Mouse (Mus musculus) brain, adult 2 months (tissue): ENCODE measurements around the gene Galnt18.

Experiments
- DNase-seq: peaks from one replicate; pipeline ENCODE4 v3.0.0; 2011; ENCODE audit warnings: low read depth, low spot score

Gene Galnt18

DNA sequence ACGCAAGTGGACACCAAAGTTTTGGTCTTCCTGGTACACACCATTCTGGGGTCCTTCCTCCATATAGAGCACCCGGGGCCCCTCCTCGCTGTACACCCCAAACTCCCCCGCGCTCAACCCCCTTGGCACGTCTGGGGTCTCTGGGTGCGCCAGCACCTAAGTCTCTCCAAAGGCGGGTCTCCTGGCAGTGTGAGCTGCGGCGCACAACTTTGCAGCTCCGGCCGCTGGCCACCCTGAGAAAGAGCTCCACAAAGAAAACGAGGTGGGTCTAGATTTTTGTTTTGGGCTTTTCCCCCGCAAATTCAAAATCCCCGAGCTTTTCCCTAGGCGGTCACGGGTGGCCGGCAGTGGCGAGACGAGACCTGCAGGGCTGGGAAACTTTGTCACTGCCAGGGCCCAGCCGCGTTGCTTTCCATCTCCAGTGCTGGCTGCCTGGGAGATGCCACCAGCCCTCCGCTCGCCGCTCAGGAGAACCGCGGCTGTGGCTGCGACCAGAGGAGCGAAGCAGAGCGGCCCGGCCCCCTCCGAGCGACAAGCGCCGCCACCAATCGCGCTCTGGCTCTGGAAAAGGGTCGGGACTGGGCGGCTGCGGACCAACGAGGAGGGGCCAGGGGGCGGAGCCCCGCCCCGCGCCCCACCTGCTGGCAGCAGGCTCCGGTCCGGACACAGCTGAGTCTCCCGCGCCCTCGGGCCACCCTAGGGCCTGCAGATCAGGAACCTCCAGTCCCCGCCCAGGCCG, at the start of gene Galnt18:
Galnt18 (minus strand) TSS at position 474 of the 739 bp plus-strand sequence.
- peak; percentile 97 for DNase-seq

DNA sequence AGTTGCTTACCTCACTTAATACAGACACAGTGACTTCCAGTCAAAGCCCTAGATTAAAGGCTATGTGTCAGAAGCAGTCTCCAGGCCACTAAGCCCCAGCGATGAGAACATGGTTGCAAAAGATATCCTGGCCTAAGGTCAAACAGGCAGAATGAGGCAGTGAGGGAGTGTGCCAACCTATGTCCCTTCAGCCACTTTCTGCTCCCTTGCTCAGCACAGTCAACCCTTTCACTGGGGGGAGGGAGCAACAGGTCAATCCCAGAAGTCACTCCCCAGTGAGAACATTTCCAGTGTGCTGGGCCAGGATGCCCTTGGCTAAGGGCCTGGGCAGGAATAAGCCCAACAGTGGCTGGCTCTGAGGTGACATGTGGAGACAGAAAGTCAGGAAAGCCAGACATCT, 47.6 kb upstream of the Galnt18 start:
- DNase-seq: no peak

DNA sequence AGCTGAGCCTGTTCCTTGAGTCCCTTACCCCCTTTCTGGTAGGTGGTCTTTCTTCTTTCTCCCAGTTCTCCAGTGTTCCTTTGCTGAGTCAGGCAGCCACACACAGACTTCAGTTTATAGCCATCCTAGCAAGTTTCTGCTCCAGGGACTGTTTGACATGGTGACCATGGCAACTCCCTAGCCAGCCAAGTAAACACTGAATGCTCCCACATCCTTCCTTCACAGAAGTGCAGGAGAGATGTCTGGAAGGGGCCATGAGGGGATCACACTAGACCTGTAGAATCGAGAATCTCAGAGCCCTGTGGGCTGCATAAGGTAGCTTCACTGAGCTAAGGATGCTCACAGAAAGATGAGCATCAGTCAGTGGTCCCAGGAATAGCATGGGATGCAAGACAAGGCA, 33.3 kb upstream of the Galnt18 start:
- DNase-seq: peak; percentile 44

DNA sequence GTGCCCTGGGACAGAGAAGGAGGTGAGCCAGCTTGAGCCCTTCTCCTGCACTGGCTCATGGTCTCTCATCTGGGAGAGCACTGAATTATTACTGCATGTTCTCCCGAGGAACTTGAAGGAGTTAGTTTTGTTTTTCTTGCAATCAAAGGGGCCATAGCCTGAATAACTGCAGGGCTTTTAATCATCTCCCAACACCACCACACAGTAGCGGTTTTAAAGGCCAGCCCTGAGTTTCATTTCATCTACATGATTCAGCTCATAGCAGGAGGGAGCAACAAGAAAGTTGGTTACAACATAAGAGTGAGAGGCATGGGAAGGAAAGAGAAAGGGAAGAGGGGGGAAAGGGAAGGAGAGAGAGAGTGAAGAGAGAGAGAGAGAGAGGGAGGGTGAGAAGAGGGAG, 31.3 kb upstream of the Galnt18 start:
- DNase-seq: no peak

DNA sequence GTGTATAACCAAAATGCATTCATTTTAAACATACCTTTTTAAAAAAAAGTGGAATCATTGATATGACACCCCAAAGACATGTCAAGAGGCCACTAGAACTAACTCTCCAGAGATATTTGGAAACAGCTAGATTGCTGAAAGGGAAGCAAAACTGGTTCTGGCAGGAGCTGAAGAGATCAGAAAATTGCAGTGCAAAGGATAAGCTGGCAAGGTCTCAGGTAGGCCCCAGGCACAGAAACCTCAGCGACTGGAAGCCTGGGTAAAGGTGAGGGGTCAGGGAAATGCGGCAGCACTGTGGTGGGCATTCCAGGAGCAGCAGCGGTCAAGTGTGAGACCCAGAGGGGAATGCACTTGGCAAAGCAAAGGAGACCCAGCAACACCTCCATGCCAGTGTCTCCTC, 30.0 kb upstream of the Galnt18 start:
- DNase-seq: no peak

DNA sequence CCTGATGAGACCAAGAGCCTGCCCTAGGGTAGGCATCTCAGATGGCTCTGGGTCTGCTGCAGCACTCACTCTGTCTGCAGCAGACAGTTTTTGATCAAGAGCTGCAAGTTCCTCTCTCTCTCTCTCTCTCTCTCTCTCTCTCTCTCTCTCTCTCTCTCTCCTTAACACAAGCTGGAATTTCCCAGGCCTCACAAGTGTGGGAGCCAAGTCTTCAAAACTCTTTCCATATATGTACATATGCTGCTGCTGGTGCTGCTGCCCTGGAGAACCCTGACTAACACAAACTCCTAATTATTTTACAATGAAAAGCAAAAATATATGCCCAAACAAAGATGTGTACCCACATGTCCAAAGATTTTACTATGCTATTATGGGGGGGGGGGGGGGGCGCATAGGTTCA, 26.3 kb upstream of the Galnt18 start:
- no peak for DNase-seq

DNA sequence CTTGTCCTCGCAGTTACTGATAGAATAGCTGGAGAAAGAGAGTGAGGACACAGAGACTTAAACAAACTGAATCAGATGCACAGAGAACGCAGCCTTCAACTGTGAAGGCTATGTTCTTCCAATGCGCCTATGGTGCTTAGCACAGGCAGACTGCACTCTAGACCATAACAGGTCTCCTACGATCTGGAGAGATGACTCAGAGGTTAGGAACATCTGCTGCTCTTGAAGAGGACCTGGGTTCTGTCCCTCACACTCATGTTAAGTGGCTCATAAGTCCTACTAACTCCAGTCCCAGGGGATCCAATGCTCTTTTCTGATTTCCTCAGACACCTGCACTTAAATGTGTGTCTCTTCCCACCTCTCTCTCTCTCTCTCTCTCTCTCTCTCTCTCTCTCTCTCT, 24.9 kb upstream of the Galnt18 start:
- no peak for DNase-seq

DNA sequence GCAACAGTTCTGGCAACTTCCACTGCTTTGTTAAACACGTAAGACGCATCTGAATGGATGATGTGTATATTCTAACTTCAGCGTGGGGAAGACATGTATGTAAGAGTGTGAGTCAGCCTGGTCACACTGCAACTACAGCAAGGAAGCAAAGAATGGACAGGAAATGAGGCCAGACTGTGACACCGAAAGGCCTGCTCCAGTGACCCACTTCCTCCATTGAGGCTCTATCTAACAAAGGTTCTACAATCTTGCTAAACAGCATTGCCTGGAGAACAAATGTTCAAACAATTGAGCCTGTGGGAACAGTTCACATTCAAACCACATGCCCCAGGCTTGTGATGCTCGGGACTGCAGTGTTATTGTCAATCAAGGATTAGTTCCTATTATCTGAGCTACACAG, 21.0 kb upstream of the Galnt18 start:
- DNase-seq: no peak

DNA sequence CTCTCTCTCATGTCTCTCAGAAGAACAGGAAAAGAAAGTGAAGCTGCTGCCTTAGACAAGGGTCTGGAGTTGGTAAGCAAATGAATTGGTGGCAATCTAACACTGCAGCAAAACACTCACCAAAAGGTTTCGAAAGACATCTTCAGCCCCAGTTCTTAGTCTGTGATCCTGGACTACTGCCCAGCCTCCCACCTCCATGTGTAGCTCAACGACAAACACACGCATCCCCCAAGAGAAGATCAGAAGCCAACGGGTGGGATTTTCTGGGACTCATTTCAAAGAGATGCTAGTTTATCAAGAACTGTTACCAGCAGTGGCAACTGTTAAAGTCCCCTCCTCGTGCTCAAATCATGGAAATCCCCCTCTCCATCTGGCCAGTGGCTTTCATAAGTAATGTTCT, 20.3 kb upstream of the Galnt18 start:
- peak; percentile 71 for DNase-seq

DNA sequence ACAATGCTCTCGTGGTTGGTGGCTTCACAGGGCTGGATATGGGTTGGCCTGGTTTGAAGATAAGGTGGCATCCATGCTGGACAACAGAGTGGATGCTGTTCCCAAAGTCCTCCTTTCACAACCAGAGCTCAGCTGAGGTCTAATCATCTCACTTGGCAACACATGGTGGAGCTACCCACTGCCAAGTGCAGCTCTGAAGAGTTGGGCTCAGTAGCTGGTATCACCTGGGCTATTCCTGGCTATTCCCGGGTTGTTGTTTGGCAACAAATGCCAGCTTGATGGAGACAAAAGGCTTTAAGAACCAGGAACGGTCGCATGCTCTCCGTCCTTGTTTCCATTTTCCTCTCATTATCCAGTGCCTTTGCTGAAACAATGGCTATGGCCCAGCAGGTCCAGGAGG, 19.2 kb upstream of the Galnt18 start:
- peak; percentile 77 for DNase-seq

DNA sequence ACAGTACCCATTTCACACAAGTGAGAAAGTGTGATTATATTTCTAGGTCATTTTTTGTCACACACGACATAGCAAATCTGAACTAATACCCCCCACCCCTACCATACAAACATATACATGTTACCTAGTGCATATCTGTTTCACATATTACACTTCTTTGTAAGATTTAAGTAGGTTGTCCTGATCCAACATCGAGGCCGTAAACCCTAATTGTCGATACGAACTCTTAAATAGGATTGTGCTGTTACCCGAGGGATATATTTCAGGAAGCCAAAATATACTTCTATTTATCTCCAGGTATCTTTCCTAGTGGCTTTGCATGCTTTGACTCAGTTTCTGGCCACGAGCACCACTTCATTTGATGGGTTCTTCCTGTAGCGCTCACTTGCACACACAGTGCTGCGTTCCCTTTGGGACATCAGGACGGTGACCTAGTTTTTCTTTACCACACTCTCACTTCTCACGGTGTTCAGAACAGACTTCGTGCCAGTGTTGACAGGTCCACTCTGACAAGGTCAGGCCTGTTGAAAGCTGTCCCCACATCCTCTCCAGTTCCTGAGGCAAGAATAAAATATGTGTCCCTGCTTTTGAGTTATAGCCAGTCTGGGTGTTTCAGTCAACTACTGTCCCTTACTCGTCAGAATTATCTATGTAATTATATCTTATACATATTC, 17.7 kb upstream of the Galnt18 start:
- DNase-seq: no peak

DNA sequence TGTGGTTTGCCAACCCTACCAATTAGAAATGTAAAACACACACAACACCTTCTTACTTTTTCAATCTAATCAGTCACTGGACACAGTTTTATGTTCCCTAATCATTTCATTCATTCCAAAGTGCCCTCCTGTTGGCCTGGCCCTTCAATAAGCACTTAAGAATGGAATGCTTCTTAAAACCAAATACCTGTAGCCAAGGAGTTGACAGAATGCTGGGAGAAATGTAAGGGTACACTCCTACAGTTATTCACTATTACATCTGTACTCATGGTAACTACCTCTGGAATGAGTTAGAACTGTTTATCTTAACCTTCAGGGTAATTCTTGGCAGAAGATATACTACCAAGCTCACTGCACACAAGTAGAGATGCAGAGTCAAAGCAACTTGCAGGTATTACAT, 15.3 kb upstream of the Galnt18 start:
- DNase-seq: no peak

DNA sequence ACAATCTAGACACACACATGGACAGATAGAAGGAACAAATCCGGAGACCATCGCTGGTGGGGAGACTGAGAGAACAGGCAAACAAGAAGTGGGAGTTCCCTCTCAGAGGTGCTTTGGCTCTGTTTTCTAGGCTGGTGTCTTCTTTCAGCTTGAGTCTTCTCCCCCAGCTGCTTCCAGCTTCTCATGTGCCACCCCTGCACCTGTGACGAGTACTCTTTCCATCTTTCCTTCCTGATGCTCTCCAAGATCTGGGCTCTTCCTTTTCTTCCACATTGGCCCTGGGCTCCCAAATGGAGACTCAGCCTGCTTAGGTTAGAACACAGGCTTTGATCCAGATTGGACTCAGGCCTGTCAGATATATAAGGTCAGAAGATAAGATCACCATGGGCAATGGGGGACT, 12.4 kb upstream of the Galnt18 start:
- no peak for DNase-seq

DNA sequence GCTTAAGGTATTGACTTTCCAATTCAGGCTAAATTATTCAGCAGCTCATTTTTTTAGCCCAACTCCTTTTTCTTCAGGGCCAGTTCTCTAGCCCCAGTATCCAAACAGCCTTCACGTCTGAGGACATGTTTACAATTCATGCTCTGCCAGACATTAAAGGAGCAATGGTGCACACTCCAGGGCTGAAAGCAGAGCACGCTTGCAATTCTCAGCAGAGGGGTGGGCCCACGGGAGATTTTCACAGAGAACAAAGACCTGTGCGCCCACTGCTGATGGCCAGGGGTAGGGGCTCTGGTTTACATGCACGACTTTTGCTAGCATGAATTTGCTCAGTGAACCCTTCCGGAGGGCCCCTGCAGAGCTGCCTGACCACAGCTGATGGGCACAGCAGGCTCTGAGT, 11.6 kb upstream of the Galnt18 start:
- no peak for DNase-seq

DNA sequence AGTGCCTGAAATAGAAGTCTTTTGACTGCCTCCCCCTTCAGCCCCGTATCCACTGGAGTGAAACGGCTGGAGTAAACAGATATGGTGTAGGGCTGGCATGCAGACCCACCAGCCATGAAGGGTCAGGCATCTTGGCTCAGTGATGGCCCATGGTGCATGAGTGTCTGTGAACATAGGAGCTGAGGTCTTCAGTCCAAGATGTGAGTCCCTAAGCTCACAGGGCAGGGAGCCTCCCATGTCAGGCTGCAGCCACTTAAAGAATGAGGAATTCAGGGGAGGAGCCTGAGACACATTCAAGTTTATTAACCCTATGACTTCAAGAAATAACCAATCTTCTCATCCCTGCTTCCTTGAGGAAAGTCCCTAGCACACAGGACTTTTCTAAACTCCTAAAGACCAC, 8.1 kb upstream of the Galnt18 start:
- DNase-seq: no peak

DNA sequence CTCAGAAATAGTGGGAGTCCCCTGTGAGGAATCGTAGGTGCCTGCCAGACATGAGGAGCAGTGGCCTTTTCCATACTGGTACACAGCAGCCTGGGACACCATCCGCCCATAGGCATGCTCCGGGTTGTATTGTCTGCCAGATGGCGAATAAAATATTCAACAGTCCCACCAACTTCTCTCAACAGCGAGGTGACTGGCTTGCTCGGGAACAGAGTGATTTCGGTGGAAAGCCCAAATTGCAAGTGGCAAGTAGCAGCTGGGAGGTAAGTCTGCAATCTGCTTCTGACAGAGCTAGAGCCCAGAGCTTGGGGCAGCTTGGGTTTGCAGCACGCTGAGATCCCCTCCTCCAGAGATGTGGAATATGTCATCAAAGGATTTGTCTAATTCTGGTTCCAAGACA, 5.7 kb upstream of the Galnt18 start:
- peak; percentile 91 for DNase-seq

DNA sequence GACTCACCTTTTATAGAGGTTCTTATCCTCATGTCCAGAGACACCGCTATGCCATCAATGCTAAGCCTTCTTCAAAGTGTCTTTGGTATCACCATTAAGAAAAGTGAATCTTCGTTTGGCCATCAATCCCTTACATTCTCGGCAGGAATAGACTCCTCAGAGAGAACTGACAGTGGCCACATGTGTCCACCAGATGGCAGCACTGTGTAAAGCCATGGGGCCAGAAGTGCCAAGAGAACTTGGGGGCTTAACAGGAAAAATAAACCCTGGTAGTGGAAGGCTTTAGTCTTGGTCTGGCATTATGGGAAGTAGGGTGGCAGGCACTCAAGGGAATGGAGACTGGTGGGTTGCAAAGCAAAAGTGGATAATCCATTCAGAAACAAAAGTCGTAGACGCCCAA, 2.3 kb upstream of the Galnt18 start:
- peak; percentile 80 for DNase-seq

DNA sequence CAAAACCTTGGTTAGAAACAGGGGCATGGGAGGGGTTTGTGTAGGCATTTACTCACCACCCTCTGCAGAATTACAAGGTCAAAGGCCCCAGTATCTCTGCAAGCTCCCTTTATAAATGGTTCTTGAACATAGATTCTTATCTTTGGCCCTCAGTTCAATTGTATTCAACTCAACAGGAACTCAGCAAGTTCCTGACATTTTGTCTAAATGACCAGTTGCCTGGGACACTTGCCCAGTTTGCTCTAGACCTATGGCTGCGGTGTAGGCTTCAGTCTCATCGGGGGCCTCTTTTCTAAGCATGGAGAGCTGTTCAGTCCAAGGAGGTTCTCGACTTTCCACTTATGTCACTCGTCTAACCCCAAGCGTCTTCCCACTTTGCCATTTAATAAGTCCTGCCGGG, 1.5 kb upstream of the Galnt18 start:
- DNase-seq: no peak

DNA sequence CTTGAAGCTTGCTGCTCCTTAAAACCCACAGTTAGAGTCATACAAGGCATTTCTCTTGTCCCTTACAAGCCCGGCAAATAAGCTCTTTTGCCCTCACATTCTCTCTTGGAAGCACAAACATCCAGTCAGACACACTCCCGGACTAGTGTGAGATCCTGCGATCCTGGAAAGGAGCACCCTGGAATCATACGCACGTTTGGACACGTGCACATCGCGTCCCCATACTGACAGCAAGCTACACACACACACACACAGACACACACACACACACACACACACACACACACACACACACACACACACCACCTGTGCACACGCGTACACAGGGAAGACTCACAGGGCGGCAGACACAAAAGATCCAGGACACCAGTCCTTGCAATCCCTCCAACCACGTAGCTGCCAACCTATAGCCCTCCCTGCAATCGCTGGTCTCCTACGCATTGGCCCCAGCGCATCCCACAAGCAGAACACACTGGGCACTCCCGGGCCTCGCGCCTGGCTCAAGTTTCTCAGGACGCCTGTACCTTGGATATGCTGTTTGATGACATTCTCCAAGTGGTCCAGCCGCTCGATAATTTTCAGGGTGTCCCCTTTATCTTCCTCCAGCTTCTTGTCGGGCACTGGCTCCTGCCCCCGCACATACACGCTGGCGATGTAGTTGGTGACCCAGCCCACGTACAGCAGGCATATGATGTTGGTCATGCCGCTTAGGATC, 831 bp downstream of the Galnt18 start:
- peak; percentile 75 for DNase-seq

DNA sequence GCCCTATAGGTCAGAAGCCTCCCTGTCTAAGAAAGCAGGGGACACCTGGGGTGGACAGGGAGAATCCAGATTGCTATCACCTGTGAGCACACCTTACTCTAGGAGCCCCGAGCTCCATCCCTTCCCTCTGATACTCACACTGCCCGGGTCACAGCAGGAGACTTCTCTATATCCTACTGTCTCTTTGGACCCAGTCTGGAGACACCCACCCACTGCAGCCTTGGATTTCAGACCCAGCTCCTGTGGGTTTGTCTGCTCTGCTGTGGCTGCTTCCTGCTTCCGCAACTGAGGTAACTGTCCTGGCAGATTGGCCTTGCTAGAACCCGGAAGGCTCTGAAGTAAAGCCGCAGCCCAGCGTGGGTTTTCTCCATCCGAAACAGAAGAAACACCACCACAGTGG, 1.6 kb downstream of the Galnt18 start:
- no peak for DNase-seq

DNA sequence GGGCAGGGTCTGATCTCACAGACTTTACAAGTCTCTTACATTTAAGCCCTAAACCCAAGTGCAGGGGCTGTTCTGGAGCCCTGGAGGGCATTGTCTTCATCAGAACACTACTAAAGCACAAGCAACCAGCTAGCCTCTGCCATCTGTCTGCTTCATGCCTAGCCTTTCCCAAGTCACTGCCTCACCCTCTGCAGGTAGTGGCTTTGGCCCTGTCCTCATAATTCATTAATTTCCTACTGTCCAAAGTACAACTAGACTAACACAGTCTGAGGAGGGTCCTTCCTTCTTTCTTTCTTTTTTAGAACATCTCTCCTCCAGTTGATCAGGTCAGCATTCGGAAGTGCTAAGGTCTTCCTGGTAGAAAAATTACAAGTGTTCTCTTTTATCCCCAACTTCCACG, 2.6 kb downstream of the Galnt18 start:
- no peak for DNase-seq

DNA sequence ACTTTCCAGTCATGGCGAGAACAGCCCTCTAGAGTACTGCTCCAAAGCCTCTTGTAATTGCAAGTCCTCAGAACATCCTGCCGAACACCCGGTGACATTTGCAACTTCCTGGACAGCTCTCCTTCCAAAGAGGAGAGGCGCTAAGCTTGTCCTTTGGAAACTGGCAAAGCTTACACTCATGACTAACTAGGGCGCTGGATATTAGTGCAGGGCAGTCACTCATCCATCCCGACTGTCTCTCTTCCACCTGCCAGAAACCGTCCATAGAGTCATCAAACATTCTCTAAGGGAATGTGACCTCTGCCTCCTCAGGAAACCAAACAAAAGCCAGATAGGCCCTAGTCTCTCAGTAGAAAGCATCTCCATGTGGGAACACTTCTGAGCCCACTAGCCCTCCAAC, 3.6 kb downstream of the Galnt18 start:
- peak; percentile 56 for DNase-seq

DNA sequence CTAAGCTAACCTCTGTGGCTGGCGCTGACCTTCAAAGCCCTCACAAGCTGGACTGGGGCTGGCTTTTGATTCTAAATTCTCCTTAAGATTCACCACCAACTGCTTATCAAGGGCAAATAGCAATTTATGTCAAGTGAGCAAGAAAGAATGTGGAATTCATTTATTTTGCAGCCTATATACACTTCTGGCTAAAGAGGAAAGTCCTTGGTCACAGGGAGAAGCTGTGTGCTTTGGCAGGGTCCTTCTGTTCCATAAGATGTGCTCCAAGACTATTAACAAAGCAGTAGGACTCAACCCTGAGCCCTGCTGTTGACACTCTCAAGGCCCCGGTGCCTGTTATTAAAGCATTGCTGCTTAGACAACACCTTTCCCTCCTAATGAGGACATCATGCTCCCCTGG, 7.4 kb downstream of the Galnt18 start:
- DNase-seq: no peak
